7 mouse cellular contexts compared by ENCODE assay signal in genomic region chr2:121505942-121506882, GRCm38 (mm10). TPM values are rescaled to one million over a fixed set of nuclear protein-coding genes. Genes with fewer than 3 reads are reported as not detected.
DNase-seq lines count a peak whose midpoint lies in the region; ATAC-seq lines count a peak whose summit lies in the region.
"Not testable (repeated sequence)": the region's sequence is repeated elsewhere in the genome, so short reads cannot be mapped to it uniquely, and the experiment has no call there.

Gene Mfap1a (minus strand): TSS chr2:121506665.
Gene Wdr76 (plus strand): TSS chr2:121506723.

- not testable (repeated sequence) for H3K9me3 ChIP-seq in embryonic facial prominence, embryonic 11.5 days (replicated peaks; ENCODE audit: control insufficient read depth, low read length); limb, embryonic 11.5 days (ENCODE audit: control insufficient read depth, low read length); midbrain, embryonic 14.5 days (ENCODE audit: control insufficient read depth, low read length)

- H3K27ac ChIP-seq in embryonic facial prominence, embryonic 11.5 days (replicated peaks; ENCODE audit: low read depth, low read length); limb, embryonic 11.5 days (replicated peaks; ENCODE audit: low read depth, low read length): not testable (repeated sequence)
- 0 out of 2 replicates have a peak within 1 kb of the TSS, but pooled peaks have one; percentile 14 for H3K27ac ChIP-seq in midbrain, embryonic 14.5 days (replicated peaks; ENCODE audit: low read depth, low read length)

- peak within 1 kb of the TSS; percentile 45 for H3K4me2 ChIP-seq in embryonic facial prominence, embryonic 11.5 days (ENCODE audit: low read depth, low read length)
- H3K4me2 ChIP-seq in limb, embryonic 11.5 days (ENCODE audit: low read depth, severe bottlenecking) = peak within 1 kb of the TSS; percentile 66
- H3K4me2 ChIP-seq in midbrain, embryonic 14.5 days (ENCODE audit: low read length) = peak within 1 kb of the TSS; percentile 62

- peak; percentile 91 for DNase-seq in adrenal gland, postnatal 14 days
- DNase-seq in embryonic facial prominence, embryonic 11.5 days (ENCODE audit: low spot score) = peak; percentile 97
- DNase-seq in heart, adult 11 months = peak; percentile 99
- DNase-seq in kidney, adult 18-20 months = peak; percentile 87
- DNase-seq in limb, embryonic 11.5 days (ENCODE audit: low spot score) = peak; percentile 89
- peak; percentile 94 for DNase-seq in midbrain, embryonic 14.5 days
- DNase-seq in spleen, adult 18-20 months = peak; percentile 65 to 71

- H3K27me3 ChIP-seq in embryonic facial prominence, embryonic 11.5 days (ENCODE audit: control insufficient read depth, insufficient read depth, low read length); limb, embryonic 11.5 days (ENCODE audit: control insufficient read depth, insufficient read depth, low read length); midbrain, embryonic 14.5 days (ENCODE audit: control insufficient read depth, insufficient read depth, low read length): not testable (repeated sequence)

- not testable (repeated sequence) for H3K4me1 ChIP-seq in embryonic facial prominence, embryonic 11.5 days (ENCODE audit: control insufficient read depth, insufficient read depth, low read length); limb, embryonic 11.5 days (ENCODE audit: control insufficient read depth, insufficient read depth, low read length); midbrain, embryonic 14.5 days (ENCODE audit: control insufficient read depth, insufficient read depth, low read length)

- peak within 1 kb of the TSS; percentile 67 for H3K9ac ChIP-seq in embryonic facial prominence, embryonic 11.5 days (replicated peaks; ENCODE audit: low read length)
- H3K9ac ChIP-seq in limb, embryonic 11.5 days (ENCODE audit: low read length) = peak within 1 kb of the TSS; percentile 56
- peak within 1 kb of the TSS; percentile 40 for H3K9ac ChIP-seq in midbrain, embryonic 14.5 days (replicated peaks; ENCODE audit: low read length)

- not testable (repeated sequence) for H3K36me3 ChIP-seq in embryonic facial prominence, embryonic 11.5 days (replicated peaks; ENCODE audit: control insufficient read depth, insufficient read depth, low read depth, low read length); limb, embryonic 11.5 days (ENCODE audit: control insufficient read depth, insufficient read depth, low read length); midbrain, embryonic 14.5 days (ENCODE audit: control insufficient read depth, insufficient read depth, low read length)

- H3K4me3 ChIP-seq in embryonic facial prominence, embryonic 11.5 days (ENCODE audit: low read depth, low read length) = peak within 1 kb of the TSS; percentile 58
- peak within 1 kb of the TSS; percentile 57 for H3K4me3 ChIP-seq in limb, embryonic 11.5 days (ENCODE audit: low read depth, low read length)
- peak within 1 kb of the TSS; percentile 46 for H3K4me3 ChIP-seq in midbrain, embryonic 14.5 days (replicated peaks; ENCODE audit: low read depth, low read length)

- ATAC-seq in embryonic facial prominence, embryonic 11.5 days (replicated peaks; ENCODE audit: insufficient number of reproducible peaks, low FRiP score, low TSS enrichment, low read depth) = peak; percentile 93
- peak; percentile 90 for ATAC-seq in limb, embryonic 11.5 days (ENCODE audit: insufficient number of reproducible peaks, low FRiP score, low TSS enrichment, low read depth)
- ATAC-seq in midbrain, embryonic 14.5 days (ENCODE audit: low FRiP score, low TSS enrichment) = peak; percentile 89

- WGBS in embryonic facial prominence, embryonic 11.5 days = 4% methylated on average over 38 of the region's 42 CpGs
- WGBS in limb, embryonic 11.5 days = 4% methylated on average over 39 of the region's 42 CpGs
- 5% methylated on average over 40 of the region's 42 CpGs for WGBS in midbrain, embryonic 14.5 days

RNA-seq across cellular contexts. Expression of gene Mfap1a, which starts in this region (rescaled TPM):
- total RNA-seq in adrenal gland, postnatal 14 days (2021) = 28.2 and 29.6 TPM in 2 replicates
- polyA plus RNA-seq in embryonic facial prominence, embryonic 11.5 days (2014; fragmentation: Nextera tagmentation; extraction: Ambion mirVana) = 27.8 and 29.9 TPM in 2 replicates
- 33.7 and 37.2 TPM in 2 replicates for polyA plus RNA-seq in limb, embryonic 11.5 days (2014; fragmentation: Nextera tagmentation; extraction: Ambion mirVana)
- polyA plus RNA-seq in midbrain, embryonic 14.5 days (2014; fragmentation: Nextera tagmentation; extraction: Ambion mirVana) = 26.7 and 31.4 TPM in 2 replicates

RNA-seq across cellular contexts. Expression of gene Wdr76, which starts in this region (rescaled TPM):
- 7.4 and 7.6 TPM in 2 replicates for total RNA-seq in adrenal gland, postnatal 14 days (2021)
- 10.1 and 10.2 TPM in 2 replicates for polyA plus RNA-seq in embryonic facial prominence, embryonic 11.5 days (2014; fragmentation: Nextera tagmentation; extraction: Ambion mirVana)
- 10.0 and 10.4 TPM in 2 replicates for polyA plus RNA-seq in limb, embryonic 11.5 days (2014; fragmentation: Nextera tagmentation; extraction: Ambion mirVana)
- 3.6 and 5.4 TPM in 2 replicates for polyA plus RNA-seq in midbrain, embryonic 14.5 days (2014; fragmentation: Nextera tagmentation; extraction: Ambion mirVana)
